Mouse (Mus musculus) gastrocnemius, adult 8-10 months (tissue): ENCODE measurements around the gene Ggact. TPM values are rescaled to one million over a fixed set of nuclear protein-coding genes. Genes with fewer than 3 reads are reported as not detected.

Experiments
- DNase-seq, 2 experiments: peaks; one replicate each; pipeline ENCODE4 v3.0.0; 2022; ENCODE audit warnings: low spot score in 2 of 2
- total RNA-seq, 4 experiments: library from RNA; stranded (reverse); gene quantifications; 2 replicates each; pipeline ENCODE4 v1.2.4; 2022

The Ggact gene
- total RNA-seq, 4 experiments from 2014 or later: 14.8 to 23.4 (median 18.3) TPM

GRCm38 (mm10) chr14:122867531-122868285, 45.8 kb downstream of the Ggact start:
- no peak for DNase-seq

GRCm38 (mm10) chr14:122865462-122866129, 48.0 kb downstream of the Ggact start:
- DNase-seq: no peak

GRCm38 (mm10) chr14:122862623-122863022, 50.9 kb downstream of the Ggact start:
- no peak for DNase-seq

GRCm38 (mm10) chr14:122859792-122860191, 53.8 kb downstream of the Ggact start:
- DNase-seq: no peak

DNA sequence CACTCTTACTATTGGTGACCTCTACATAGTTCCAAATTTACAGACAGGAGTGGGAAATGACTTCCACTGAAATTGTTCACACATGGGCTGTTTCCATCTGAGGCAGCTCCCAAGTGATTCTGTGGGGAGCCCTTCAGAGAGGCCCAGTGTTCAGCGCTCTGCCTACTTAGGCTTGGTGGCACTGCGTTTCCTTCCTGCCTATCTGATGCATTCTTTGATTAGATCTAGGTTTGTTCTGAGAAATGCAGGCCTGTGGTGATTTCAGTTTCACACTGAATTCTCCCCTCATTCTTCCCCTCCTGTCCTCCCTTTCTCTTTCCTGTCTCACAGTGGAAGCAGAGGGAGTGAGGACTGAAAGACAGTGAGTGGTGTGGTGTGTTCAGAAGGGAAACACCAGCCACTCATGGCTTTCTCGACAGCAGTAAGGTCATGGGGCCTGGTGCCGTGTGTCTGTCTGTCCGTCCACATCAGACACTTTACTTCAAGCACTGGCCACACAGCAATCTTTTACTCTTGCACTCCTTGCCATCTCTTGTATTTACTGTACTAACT, 61.0 kb downstream of the Ggact start:
- no peak for DNase-seq

- no peak for DNase-seq
Observed at GRCm38 (mm10) chr14:122837018-122837417, 76.5 kb downstream of the Ggact start.

- no peak for DNase-seq
Observed at GRCm38 (mm10) chr14:122836221-122836620, 77.3 kb downstream of the Ggact start.

DNA sequence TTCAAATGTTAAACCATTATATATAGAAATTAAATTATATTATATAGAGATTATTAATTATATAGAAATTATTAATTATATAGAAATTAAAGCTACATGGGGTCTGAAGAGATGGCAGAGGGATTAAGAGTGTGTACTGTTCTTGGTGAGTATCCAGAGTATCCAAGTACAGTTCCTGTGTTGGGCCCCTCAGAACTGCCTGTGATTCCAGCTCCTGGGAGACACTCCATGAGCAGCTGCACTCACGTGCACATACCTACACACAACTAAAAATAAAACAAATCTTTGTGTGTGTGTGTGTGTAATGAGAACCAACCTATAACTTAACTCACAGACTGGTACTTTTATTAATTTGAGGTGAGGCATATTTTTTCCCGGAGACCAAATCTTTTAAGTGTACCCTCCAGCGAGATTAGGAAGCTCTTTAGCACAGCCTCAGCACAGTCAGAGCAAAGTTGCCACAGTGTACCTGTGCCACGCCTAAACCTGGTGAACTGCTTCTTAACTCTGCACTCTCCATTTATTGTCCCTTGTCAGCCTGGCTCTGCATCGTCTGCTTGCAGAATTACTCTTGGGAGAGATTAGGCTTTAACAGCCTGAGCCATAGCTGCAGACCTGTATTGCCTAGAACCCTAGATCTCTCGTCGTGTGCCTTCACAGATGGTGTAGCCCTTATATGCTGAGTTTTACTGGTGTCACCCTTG, 77.9 kb downstream of the Ggact start:
- no peak for DNase-seq

DNA sequence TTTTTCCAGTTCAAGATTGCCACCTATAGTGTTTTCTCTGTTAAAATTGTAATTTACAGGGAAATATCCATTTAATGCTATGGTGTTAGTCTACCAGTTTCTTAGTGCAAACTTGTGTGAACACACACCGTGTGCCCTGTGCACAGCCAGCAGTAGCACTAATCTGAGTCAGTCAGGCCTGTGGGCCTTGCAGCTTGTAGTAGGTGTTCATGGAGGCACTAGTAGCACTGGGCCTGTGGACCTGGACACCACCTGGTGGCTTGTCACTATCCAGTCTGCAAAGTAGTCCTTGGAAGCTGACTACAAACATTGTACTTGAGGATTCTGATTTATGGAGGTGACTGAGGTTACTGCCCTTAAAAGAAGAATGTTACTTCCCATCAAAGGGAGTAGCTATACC, 78.8 kb downstream of the Ggact start:
- no peak for DNase-seq

DNA sequence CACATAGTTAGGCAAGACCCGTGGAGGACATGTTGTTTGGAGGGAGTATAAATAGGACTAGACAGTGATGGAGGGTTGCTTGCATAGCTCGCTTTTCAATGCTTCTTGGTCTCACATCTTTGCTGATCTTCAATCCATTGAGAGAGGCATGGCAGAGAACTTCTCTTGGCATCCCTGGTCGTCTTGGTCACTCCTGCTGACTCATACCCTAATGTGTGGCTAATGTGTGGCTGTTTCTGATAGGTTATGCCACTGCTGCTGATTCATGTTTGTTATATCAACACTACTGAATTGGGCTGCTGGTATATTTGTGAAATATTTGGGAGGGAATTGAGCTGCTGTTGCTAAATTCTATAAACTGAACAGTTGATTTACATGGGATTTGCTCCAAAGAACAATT, 79.9 kb downstream of the Ggact start:
- no peak for DNase-seq

DNA sequence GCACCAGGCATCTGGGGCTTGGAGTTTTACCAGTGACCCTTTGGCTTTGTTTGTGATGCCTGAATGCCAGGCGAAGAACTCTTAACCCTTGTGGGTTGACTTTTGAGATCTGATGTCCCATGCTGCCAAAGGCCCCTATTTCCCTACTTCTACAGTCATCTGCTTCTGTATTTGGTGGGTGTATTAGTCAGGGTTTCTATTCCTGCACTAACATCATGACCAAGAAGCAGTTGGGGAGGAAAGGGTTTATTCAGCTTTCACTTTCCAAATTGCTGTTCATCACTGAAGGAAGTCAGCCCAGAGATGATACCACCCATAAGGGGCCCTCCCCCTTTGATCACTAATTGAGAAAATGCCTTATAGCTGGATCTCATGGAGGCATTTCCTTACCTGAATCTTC, 83.1 kb downstream of the Ggact start:
- DNase-seq: no peak

DNA sequence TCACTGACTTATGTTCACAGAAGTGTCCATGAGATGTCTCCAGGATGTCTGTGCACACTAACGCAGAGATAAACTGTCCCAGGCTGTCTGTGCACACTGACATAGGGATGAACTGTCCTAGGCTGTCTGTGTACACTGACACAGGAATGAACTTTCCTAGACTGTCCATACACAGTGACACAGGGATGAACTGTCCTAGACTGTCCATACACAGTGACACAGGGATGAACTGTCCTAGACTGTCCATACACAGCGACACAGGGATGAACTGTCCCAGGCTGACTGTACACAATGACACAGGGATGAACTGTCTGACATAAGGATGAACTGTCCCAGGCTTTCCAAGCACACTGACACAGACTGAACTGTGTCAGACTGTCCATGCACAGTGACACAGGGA, 88.1 kb downstream of the Ggact start:
- no peak for DNase-seq

DNA sequence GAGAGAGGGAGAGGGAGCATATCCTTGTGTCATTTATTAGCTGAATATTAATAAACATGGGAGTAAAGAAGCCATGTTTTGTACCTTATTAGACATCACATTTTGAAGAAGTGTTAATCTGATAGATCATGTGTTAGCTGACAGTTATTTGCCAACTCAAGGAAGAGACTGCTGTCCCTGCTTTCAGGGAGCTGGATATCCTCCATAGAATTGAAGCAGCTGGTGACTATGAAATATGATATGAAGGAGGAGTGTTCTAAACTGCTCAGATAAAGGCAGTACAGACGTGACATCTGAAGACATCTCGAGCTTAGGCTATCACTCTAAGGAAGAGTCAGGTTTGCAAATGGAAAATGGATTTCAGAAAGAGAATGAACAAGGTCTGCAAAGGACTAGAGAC, 89.8 kb downstream of the Ggact start:
- DNase-seq: no peak

- DNase-seq: no peak
Observed at GRCm38 (mm10) chr14:122821002-122821401, 92.6 kb downstream of the Ggact start.

GRCm38 (mm10) chr14:122800296-122800695, 113.3 kb downstream of the Ggact start:
- no peak for DNase-seq

DNA sequence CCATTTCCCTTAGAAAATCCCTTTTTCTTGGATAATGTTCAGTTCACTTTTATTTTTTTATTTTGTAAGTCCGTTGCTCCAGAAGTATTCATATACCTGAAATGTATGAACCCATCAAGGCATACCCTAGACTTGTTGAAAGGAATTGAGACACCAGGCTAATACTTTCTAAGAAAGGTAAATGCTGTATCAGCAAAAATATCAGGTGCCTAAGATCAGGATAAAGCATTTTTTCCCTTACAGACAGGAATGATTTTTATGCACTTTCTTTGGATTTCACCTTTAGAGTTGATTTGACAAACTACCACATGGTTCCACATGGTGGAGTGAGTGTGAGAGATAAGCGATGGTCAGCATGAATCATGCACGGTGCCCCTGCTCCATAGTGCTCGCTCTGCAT, 120.2 kb downstream of the Ggact start:
- DNase-seq: no peak

DNA sequence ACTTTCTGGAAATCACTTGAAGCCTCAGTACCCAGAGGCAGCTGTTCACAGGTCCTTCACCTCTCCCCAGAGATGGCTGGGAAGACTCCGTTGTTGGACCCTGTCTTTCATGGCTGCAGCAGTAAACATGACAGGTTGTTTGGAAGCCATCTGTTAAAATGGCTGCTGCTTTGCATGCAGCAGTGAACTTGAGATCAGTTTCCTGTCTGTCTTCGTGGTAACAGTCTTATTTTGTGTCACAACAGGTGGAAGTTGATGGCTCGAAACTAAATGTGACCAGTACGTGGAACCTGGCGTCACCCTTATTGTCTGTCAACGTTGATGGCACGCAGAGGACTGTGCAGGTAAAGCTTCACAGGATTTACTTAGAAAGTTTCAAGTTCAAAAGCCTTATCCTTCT, 123.4 kb downstream of the Ggact start:
- no peak for DNase-seq

DNA sequence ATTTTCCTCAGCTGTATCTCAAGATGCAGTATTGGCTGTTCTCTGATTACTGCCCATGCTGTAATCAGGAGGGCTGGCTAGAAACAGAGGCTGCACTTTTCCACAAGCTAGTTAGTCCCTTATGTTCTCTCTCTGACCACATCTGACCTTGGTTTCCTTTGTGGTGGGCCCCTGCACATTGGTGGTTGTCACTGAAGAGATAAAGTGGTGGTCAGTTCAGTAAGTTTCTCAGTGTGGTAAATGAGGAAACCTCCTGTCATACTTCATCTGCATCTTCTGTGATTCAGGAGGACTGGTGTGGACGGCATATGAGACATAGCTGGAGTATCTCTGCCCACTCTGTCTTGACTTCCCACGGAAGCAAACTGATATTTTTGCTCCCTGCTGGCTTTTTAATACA, 125.4 kb downstream of the Ggact start:
- no peak for DNase-seq

GRCm38 (mm10) chr14:122784701-122785100, 128.9 kb downstream of the Ggact start:
- DNase-seq: no peak

GRCm38 (mm10) chr14:122766448-122766847, 147.1 kb downstream of the Ggact start:
- no peak for DNase-seq
